Mouse (Mus musculus) midbrain, embryonic 10.5 days (tissue): ENCODE data around the gene Usp39. TPM values are rescaled to one million over a fixed set of nuclear protein-coding genes. Genes with fewer than 3 reads are reported as not detected.

Experiments used
- DNase-seq: peaks from one replicate; pipeline ENCODE4 v3.0.0-alpha.2; 2017; ENCODE audit warnings: low spot score
- H3K27ac ChIP-seq: fragments of 300-500 bp; sonication (generic); replicated peaks from 2 replicates; pipeline ENCODE4 v1.5.1; 2016; ENCODE audit warnings: mild to moderate bottlenecking
- H3K27me3 ChIP-seq: fragments of 300-500 bp; sonication (generic); 2 replicates; pipeline ENCODE4 v1.6.1; 2016; ENCODE audit warnings: low read depth, mild to moderate bottlenecking; ENCODE audit not compliant: poor library complexity, severe bottlenecking
- H3K36me3 ChIP-seq: fragments of 300-500 bp; sonication (generic); 2 replicates; pipeline ENCODE4 v1.6.1; 2016; ENCODE audit warnings: mild to moderate bottlenecking, moderate library complexity
- H3K4me1 ChIP-seq: fragments of 300-500 bp; sonication (generic); 2 replicates; pipeline ENCODE4 v1.6.1; 2016
- H3K4me3 ChIP-seq: fragments of 300-500 bp; sonication (generic); 2 replicates; pipeline ENCODE4 v1.5.1; 2016; ENCODE audit warnings: mild to moderate bottlenecking, moderate library complexity
- H3K9me3 ChIP-seq: fragments of 300-500 bp; sonication (generic); replicated peaks from 2 replicates; pipeline ENCODE4 v1.6.1; 2016; ENCODE audit warnings: mild to moderate bottlenecking
- WGBS: fragments of 180-500 bp; shearing (Covaris S2); methylation state at CpG from one replicate; pipeline ENCODE4 v1.1.7; 2016; 5-methylcytosine and 5-hydroxymethylcytosine counted together
- polyA plus RNA-seq: library from polyadenylated mRNA; unstranded; fragments of >200 nt; fragmentation: Nextera tagmentation; extraction: Ambion mirVana; gene quantifications from 2 replicates; pipeline ENCODE4 v1.2.1, GENCODE M21; 2016

Usp39 gene
- polyA plus RNA-seq, 1 experiment from 2014 or later: 89.3 TPM

DNA sequence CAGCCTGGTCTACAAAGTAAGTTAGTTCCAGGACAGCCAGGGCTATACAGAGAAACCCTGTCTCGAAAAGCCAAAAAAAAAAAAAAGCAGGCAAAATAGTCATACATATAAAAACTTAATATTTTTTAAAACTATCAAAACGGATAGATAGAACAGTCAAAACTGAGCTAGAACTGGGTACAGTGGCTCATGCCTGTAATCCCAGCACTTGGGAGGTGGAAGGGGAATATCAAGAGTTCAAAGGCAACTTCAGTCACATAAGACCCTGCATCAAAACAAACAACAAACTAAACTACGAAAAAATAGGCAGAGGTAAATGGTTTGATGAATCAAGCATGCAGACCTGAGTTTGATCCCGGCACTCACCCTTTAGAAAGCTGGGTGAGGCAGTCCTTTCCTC, 14.9 kb downstream of the Usp39 start:
- Histone ChIP-seq H3K36me3 (peaks cover 100% of the 10 kb centered on the region), H3K9me3 (no peaks in the 10 kb centered on the region), H3K27ac (no peak overlapping the region), H3K4me1 (no peaks in the 10 kb centered on the region), H3K27me3 (no peaks in the 10 kb centered on the region), H3K4me3 (no peak overlapping the region)
- 87% methylated on average over 4 of the region's 4 CpGs for WGBS
- no peak for DNase-seq

- H3K4me1 ChIP-seq: no peaks in the 10 kb centered on the region
- peaks cover 100% of the 10 kb centered on the region for H3K36me3 ChIP-seq
- H3K4me3 ChIP-seq: no peak overlapping the region
- H3K9me3 ChIP-seq: no peaks in the 10 kb centered on the region
- 96% methylated on average over 5 of the region's 5 CpGs for WGBS
- no peak for DNase-seq
- H3K27me3 ChIP-seq: no peaks in the 10 kb centered on the region
- no peak overlapping the region for H3K27ac ChIP-seq
Observed at GRCm38 (mm10) chr6:72329019-72329418, 16.0 kb downstream of the Usp39 start.

- H3K27ac ChIP-seq: no peak overlapping the region
- WGBS: 82% methylated on average over 6 of the region's 6 CpGs
- no peaks in the 10 kb centered on the region for H3K4me1 ChIP-seq
- H3K27me3 ChIP-seq: no peaks in the 10 kb centered on the region
- no peak overlapping the region for H3K4me3 ChIP-seq
- DNase-seq: no peak
- H3K36me3 ChIP-seq: peaks cover 100% of the 10 kb centered on the region
- H3K9me3 ChIP-seq: no peaks in the 10 kb centered on the region
Observed at GRCm38 (mm10) chr6:72326274-72326673, 18.7 kb downstream of the Usp39 start.

DNA sequence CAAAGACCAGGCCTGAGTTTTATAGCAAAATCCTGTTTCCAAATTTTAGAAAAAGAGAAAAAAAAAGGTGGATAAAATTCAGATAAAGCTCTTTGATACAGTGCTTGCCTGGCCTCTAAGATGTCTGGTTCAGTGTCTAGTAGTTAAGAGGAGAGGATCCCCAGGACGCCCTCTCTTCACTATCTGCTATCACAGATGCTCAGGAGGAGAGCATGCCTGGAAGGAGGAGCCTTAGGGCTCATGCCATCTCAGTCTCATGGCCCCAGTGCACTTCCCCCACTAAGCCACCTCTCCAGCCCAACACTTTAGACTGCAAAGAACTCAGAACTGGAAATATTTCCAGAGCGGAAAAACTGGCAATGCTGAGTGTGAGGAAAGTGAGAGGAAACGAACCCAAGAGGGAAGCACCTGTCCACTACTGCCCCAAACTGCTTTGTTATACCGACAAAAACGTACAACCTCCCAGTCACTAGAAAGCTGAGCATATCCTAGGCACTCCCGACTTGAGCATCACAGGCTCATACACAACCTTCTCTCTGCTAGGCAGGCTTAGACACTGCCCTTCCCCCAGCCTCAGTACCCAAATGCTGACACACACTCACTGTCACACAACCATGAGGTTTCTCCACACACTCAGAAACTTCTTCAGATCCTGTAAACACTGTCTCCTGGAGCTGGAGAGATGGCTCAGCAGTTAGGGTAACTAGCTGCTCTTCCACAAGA, 21.0 kb downstream of the Usp39 start:
- Histone ChIP-seq H3K4me1 (no peaks in the 10 kb centered on the region), H3K27me3 (no peaks in the 10 kb centered on the region), H3K9me3 (no peaks in the 10 kb centered on the region), H3K36me3 (peaks cover 100% of the 10 kb centered on the region), H3K27ac (no peak overlapping the region), H3K4me3 (no peak overlapping the region)
- no peak for DNase-seq
- WGBS: 92% methylated on average over 6 of the region's 6 CpGs

- DNase-seq: no peak
- no peak overlapping the region for H3K27ac ChIP-seq
- no peaks in the 10 kb centered on the region for H3K4me1 ChIP-seq
- peaks cover 100% of the 10 kb centered on the region for H3K36me3 ChIP-seq
- H3K27me3 ChIP-seq: no peaks in the 10 kb centered on the region
- 94% methylated on average over 3 of the region's 3 CpGs for WGBS
- no peaks in the 10 kb centered on the region for H3K9me3 ChIP-seq
- H3K4me3 ChIP-seq: no peak overlapping the region
Observed at GRCm38 (mm10) chr6:72322936-72323335, 22.0 kb downstream of the Usp39 start.

GRCm38 (mm10) chr6:72319019-72319418, 26.0 kb downstream of the Usp39 start:
- H3K27me3 ChIP-seq: no peaks in the 10 kb centered on the region
- no peak overlapping the region for H3K27ac ChIP-seq
- WGBS: 88% methylated on average over 11 of the region's 11 CpGs
- H3K9me3 ChIP-seq: no peaks in the 10 kb centered on the region
- no peaks in the 10 kb centered on the region for H3K4me1 ChIP-seq
- no peak overlapping the region for H3K4me3 ChIP-seq
- DNase-seq: no peak
- H3K36me3 ChIP-seq: peaks cover 94% of the 10 kb centered on the region

GRCm38 (mm10) chr6:72318440-72318839, 26.5 kb downstream of the Usp39 start:
- WGBS: 80% methylated on average over 5 of the region's 5 CpGs
- H3K36me3 ChIP-seq: peaks cover 94% of the 10 kb centered on the region

DNA sequence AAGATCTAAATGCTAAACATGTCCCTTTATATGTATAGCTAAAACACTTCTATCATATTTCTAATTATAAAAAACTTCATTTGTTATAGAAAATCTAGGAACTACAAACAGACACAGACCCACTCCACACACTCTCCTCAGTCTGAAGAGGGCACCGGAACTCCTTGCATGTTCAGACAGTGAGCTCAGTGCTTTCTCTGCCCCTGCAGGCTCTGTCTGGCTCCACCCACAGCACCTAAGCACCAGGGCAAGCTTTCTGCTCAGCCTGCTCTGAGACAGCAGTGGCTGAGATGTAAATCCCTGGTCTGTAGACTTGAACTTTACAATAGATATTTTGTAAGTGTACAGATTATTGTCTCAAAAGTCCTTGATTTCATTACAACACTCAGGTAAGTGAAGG, 28.9 kb downstream of the Usp39 start:
- WGBS: 88% methylated on average over 1 of the region's 1 CpGs
- Histone ChIP-seq H3K4me3 (no peak overlapping the region), H3K27me3 (no peaks in the 10 kb centered on the region), H3K9me3 (no peaks in the 10 kb centered on the region), H3K4me1 (no peaks in the 10 kb centered on the region), H3K27ac (no peak overlapping the region), H3K36me3 (peaks cover 85% of the 10 kb centered on the region)
- no peak for DNase-seq

More at GRCm38 (mm10) chr6:72318440-72318839, 26.5 kb downstream of the Usp39 start:
- H3K27me3 ChIP-seq: no peaks in the 10 kb centered on the region
- H3K4me1 ChIP-seq: no peaks in the 10 kb centered on the region
- no peak overlapping the region for H3K27ac ChIP-seq
- DNase-seq: no peak
- H3K4me3 ChIP-seq: no peak overlapping the region
- no peaks in the 10 kb centered on the region for H3K9me3 ChIP-seq

DNA sequence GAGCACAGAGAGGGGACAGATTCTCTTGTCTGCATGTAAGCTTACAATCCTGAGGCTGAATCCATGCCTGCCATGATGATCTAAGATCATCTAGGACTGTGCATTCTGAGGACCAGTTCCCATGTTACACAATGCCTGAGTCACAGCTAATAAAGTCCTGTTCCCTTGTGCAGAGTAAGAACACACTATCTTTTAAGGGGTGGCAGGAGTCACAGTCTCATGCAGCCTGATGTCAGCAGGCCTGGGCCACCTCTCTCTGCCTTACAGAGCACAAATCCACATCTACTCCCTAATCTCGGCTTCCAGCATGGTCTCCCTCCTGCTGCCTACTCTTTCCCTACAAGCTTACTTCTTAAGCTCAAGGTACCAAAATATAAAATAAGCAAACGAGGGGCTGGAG, 29.6 kb downstream of the Usp39 start:
- Histone ChIP-seq H3K27ac (no peak overlapping the region), H3K36me3 (peaks cover 78% of the 10 kb centered on the region), H3K4me1 (no peaks in the 10 kb centered on the region), H3K9me3 (no peaks in the 10 kb centered on the region), H3K27me3 (no peaks in the 10 kb centered on the region), H3K4me3 (no peak overlapping the region)
- no peak for DNase-seq
- 80% methylated on average over 2 of the region's 2 CpGs for WGBS

GRCm38 (mm10) chr6:72313124-72313867, 31.7 kb downstream of the Usp39 start:
- H3K27ac ChIP-seq: no peak overlapping the region
- H3K9me3 ChIP-seq: no peaks in the 10 kb centered on the region
- 90% methylated on average over 11 of the region's 11 CpGs for WGBS
- H3K4me3 ChIP-seq: no peak overlapping the region
- no peaks in the 10 kb centered on the region for H3K4me1 ChIP-seq
- no peaks in the 10 kb centered on the region for H3K27me3 ChIP-seq
- H3K36me3 ChIP-seq: peaks cover 57% of the 10 kb centered on the region
- DNase-seq: no peak

- 92% methylated on average over 3 of the region's 3 CpGs for WGBS
- no peak for DNase-seq
- Histone ChIP-seq H3K4me1 (no peaks in the 10 kb centered on the region), H3K36me3 (peaks cover 46% of the 10 kb centered on the region), H3K27me3 (no peaks in the 10 kb centered on the region), H3K4me3 (no peak overlapping the region), H3K9me3 (no peaks in the 10 kb centered on the region), H3K27ac (no peak overlapping the region)
Observed at GRCm38 (mm10) chr6:72312198-72312597, 32.8 kb downstream of the Usp39 start.

GRCm38 (mm10) chr6:72303510-72303909, 41.5 kb downstream of the Usp39 start:
- Histone ChIP-seq H3K4me3 (no peak overlapping the region), H3K4me1 (peaks cover 19% of the 10 kb centered on the region), H3K36me3 (no peaks in the 10 kb centered on the region), H3K27me3 (no peaks in the 10 kb centered on the region), H3K9me3 (no peaks in the 10 kb centered on the region), H3K27ac (no peak overlapping the region)
- 63% methylated on average over 9 of the region's 9 CpGs for WGBS
- DNase-seq: no peak

GRCm38 (mm10) chr6:72302349-72302925, 42.5 kb downstream of the Usp39 start:
- H3K4me3 ChIP-seq: no peak overlapping the region
- no peak overlapping the region for H3K27ac ChIP-seq
- WGBS: 91% methylated on average over 11 of the region's 11 CpGs
- no peaks in the 10 kb centered on the region for H3K36me3 ChIP-seq
- H3K27me3 ChIP-seq: no peaks in the 10 kb centered on the region
- H3K9me3 ChIP-seq: no peaks in the 10 kb centered on the region
- no peak for DNase-seq
- peaks cover 19% of the 10 kb centered on the region for H3K4me1 ChIP-seq
